Mouse (Mus musculus) hematopoietic stem cell, adult 5-6 weeks (primary cell): Measurements from ENCODE around the gene Meis1. TPM values are rescaled to one million over a fixed set of nuclear protein-coding genes. Genes with fewer than 3 reads are reported as not detected.

Source experiments
- ATAC-seq, 2 experiments: fragments of 125-278 bp in 1 of 2; replicated peaks in 1 of 2; 2 replicates each; pipeline ENCODE4 v1.8.0; 2016 to 2017; ENCODE audit warnings: inconsistent platforms in 2 of 2, mild to moderate bottlenecking in 2 of 2, moderate number of reproducible peaks in 2 of 2, low read depth in 1 of 2, moderate TSS enrichment in 1 of 2; ENCODE audit not compliant: low FRiP score in 2 of 2, poor library complexity in 2 of 2, severe bottlenecking in 2 of 2, insufficient read depth in 1 of 2, low TSS enrichment in 1 of 2
- total RNA-seq: library from RNA; stranded (forward); fragments of 172-1452, 232-1000 nt; gene quantifications from 2 replicates; pipeline ENCODE4 v1.2.3, GENCODE M21; 2017

The Meis1 gene
- total RNA-seq, 1 experiment from 2014 or later: 253 TPM

DNA sequence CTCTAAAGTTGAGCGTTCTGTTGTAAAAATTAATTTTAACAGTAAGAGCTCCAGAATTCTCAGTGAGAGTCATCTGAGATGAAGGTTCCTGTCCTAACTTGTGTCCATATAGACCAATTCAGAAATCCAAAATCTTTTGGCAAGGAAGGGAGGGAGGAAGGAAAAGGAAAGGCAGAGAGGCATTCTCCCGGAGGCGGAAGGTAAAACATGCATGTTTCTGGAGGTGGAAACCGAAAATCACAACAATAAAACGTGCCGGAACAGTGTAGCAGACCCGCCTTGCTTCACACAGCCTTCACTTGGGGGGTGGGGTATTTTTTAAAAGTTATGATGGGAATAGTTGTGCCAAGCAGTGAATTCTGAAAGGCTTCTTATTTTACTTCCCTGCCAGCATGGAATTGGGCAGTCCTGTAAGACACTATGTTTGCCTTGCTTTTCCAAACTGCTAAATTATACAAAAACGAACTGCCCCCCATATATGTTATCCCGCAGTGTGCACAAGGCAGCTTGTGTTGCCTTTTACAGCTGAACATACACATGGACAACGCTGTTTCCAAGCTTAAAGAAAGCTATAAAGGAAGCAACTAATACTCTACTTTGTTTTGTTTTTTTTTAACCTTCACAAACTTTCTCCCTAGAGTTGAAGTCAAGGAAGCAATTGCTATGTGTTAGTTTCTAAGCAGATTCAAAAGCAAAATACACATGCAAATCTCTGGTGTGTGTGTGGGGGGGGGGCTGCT lies 2.1 kb downstream of the Meis1 start:
- ATAC-seq: no peak

DNA sequence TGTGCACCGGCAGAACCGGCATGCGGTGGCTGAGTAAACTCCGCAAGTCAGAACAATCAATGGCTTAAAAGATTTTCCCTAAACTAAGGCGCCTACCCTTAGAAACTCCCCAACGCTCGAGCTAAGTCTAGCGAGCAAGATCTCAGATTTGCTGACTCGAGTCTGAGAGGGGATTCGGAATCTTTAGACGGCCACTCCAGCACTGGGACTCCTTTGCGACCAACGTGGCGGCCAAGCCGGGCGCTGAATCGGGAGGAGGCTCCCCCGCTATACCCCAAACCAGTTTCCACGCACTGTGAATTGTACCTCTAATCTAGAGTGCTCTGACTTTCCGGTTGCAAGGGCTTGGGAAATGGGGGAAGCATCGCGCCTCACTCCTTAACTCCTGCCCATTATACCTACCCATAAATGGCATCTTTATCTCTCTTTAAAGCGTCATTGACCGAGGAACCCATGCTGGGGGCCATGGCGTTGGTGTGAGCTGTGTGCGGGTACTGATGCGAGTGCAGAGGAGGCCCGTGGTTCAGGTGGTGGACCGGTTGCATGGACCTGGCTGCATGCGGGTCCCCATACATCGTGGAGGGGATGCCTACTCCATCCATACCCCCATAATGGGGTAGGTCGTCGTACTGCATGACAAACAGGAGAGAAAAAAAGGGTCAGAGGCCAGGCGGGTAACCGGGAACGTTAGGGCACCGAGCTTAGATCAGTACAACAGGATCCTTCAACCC lies 2.9 kb downstream of the Meis1 start:
- ATAC-seq: no peak

DNA sequence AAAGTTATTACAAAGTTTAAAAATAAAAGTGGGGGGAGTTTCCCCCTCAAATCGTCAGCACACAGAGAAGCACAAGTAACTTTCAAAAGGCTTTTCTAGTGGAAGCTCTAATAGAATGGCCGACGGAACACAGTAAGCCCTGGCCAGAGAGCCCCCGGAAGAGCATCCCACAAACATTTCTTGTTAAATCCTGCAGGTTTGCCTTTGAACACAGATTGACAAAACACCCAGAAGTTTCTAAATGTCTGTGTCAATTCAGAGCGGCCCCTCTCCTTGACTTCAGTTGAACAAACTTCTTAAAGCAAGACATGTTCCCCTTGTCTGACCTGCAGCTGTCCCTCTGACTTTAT lies 3.4 kb downstream of the Meis1 start:
- ATAC-seq: no peak

DNA sequence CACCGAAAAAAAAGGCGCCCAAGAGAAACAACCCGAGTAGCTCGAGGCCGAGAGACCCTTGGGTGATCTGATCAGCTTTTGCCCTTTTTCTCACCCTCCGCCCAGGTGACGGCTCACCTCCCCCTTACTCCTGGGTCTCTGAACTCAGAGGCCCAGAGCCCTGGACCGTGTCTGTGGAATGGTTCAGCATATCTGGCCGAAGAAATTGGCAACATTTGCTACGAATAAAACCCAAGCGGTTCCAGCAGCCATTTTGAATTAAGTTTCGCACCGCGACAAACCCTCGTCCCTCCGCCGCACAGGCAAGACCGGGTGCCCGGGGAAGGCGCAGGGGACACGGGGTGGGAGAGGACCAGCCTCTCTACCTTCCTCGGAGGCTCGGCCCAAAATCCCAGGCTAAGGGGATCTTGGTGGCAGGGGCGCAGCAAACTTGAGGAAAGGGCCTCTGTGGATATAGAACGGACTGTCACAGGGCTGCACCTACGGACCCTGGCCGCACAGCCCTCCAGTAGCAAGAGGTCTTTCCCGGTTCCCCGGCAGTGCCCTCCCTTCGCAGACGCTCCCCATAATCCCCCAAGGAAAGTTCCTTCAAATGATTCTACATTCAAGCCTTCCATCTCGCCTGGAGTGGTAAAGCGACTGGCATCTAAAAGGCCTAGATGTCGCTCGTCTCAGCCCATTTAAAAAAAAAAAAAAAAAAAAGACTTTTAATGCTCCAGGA lies 4.2 kb downstream of the Meis1 start:
- no peak for ATAC-seq

DNA sequence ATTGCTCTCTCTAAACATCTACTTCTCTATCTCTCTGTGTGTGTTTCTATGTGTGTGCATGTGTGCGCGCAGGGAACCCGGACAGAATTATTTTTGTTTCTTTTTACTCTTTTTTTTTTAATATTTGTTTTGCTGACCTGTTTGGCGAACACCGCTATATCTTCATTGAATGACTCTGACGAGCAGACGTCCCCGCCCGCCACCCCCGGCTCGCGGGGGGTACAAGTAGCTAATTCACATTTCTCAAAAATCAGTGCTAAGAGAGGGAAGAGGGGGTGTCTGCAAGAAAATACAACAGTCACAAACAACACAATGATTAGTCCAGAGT lies 4.7 kb downstream of the Meis1 start:
- ATAC-seq: no peak

DNA sequence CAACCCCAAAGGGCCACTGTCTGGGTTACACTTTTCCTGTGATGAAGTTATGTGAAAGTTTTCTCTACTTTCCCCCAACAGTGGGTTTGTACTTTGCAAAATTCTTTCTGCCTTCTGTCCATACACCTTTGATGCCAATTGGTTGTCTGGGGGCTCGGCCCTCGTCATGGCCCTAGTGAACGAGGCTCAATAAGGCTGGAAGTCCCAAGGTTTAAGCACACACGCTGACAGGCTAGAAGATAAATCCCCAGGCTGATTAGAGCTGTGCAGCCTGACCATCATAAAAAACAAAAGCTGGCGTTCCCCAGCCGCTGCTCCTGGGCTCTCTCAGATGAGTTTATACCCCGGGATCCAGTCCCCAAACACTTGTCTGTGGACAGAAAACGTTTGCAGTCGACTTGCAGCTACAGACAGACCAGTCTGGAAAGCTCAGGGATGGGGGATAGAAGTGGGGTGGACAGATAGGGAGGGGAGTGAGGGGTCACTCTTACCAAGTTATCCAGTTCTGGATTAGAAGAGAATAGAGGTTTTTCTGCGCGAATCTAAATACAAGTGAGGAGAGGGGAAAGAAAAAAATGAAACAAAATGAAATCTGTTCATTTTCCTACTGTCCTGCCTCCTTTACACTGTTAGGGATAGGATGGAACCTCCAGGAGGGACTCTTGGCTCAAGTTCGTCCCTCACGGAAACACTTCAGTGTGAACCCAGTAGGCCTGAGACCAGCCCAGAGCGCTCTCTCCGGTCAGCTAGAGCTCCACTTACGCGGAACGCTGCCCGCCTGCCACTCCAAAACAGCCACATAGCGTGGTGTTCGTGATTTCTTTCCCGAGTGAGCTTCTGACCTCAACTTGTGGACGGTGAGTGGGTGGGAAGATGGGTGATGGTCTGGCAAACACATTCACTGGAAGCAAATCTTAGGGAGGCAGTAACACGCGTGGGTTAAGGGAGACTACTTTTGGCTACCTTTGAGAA lies 5.4 kb downstream of the Meis1 start:
- no peak for ATAC-seq

DNA sequence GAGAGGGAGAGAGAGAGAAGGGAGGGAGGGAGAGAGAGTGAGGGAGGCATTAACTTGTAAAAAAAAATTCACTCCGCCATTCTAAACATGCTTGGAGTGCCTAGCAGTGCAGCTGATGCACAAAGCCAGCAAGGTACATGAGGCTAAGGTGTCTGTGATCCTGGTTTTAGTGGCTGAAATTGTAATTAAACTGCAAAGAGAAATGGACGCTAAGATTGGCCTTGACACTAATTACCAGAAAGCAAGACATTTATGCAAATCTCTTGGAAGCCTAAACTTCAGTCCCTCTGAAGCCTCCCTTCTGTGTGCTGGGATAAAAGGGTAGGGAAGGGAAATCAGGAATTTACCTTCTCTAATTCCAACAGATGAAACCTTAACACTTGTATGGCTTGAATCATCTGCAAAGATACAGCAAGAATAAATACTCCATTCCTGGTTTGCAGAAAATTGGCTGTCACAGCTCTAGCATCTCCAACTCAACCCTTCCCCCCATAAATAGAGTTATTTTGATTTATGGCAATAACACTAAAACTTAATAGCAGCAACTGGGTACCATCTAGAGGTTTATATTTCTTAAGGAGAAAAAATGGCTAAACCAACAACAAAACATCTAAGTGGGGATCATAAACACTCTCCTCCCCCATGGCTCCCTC lies 6.2 kb downstream of the Meis1 start:
- no peak for ATAC-seq

DNA sequence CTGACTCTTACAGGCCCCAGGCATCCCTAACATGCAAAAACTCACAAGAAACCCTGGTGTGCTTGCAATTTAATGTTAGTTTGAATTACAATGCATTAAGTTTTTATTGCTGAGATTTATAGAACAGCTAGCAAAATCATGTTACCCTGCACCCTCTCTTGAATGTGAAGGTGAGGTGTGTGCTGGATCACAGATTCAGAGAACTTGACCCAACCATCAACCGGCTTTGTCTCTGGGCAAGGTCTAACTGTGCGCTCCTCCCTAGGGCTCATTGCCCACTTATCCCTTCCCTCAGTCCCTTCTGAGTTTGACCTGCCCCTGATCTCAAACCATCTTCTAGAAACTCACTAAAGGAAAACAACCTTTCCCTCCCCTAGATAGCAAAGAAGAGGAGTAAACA lies 6.8 kb downstream of the Meis1 start:
- ATAC-seq: no peak

DNA sequence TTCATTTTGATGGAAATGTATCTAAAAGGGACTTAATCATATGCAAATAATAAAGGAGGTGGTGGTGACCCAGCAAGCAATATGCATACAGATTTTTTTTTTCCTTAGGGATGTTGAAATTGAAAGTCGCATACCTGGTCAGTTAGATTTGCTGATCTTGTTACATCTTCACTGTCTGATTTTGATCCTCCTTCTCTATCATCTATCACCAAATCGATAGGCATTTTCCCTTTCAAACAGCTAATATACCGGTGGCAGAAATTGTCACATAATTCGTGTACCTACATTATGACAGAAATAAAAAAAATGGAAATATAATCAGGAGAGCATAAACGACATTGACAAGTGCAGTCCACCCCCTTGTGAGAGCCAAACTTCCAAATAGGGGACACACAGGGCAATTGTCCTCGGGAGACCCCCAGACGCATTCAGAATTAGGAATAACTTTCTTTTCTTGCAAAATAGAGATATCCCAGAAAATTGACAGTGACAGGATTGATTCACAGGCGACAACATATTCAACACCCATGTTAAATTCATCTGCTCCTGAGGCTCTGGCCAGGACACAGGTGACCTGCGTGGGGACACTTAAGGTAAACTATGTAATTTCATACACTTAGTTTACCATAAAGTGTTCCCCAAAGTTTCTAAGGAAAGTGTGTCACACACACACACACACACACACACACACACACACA lies 7.5 kb downstream of the Meis1 start:
- no peak for ATAC-seq

DNA sequence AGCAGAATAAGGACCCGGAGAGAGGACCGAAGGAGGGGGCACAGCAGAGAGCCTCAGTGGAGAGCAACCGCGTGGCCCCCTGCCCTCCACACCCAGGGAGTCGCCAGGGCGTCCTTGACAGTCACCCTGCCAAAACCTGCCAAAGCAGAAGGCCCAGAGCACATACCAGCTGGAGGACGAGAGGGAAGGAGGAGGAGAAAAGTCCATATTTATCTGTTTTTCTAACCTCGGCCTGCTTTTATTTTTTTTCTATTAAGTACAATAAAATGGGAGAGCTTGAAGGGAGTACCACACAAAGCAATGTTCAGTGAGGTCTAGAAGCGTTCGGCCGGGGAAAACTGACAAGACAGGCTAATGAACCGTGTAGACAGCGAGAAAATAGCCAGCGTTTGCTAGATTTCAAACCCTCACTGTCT lies 8.4 kb downstream of the Meis1 start:
- no peak for ATAC-seq

DNA sequence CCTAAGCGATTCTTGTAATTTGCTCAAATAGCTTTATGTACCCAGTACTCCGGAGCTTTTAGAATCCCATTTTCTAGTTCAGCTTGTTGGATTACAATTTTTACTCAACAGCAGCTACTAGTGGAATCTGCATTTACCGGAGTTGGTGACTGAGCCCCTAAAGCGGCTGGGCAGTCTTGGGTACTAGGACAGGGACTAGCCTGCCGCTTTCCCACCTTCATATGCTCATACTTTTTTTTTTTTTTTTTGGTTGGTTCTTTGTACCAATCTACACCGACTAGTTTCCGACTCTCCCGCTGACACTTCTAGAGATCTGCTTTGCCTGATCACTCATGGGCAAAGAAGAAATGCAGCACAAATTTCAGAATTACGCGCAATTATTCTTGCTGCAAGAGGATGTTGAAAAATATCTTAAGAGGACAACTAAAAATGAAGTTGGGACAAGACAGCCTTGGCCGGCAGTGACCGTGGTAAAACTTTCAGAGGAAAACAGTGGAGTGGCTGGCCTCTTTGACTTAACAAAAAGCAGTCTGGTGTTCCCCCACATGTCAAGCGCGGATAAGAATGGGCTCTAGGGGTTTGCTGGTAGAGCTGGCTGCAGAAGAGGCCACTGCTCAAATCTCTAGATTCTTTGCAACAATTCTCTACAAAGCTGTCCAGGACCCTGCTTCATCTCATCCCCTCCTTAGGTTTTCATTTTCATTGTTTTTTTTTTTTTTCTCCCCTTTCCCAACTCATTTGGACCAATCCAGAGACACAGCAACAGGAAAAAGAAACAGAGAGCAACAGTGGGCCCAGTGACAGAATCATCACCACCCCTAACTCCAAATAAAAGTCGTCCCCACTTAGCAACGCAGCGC lies 9.0 kb downstream of the Meis1 start:
- ATAC-seq: no peak

DNA sequence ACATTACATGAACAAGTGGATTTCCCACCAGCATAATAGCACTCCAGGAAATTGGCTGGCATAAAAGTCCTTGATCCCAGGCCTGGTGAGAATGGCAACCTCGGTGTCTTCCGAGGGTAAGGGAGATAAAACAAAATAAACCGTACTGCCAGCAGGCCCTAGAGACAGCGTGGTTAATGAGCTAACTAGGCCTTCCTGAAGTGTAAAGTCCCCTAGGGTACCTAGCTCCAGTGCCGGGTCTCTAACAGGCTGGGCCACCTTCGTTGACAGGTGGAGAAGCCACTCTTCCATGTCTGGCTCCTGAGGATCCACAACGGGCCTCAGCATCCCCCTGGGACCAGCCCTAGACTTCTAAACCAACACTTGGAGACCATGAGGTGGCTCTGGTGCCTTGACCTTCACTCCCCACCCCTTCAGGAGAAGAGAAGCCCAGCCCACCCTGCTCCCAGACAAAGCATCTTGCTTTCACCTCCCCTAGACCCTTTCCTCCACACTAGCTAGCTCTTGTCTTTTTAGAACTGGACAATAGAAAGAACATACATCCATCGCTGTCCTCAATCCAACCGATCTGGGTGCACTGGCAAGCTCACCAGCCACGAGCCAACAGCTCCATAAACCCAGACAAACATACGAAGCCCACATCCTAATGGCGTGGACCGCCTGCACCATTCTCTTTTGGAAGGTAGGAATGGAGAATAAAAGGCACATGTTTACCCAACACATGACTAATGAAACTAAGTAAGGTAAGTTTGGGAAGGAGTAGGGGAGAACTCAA lies 10.0 kb downstream of the Meis1 start:
- no peak for ATAC-seq

DNA sequence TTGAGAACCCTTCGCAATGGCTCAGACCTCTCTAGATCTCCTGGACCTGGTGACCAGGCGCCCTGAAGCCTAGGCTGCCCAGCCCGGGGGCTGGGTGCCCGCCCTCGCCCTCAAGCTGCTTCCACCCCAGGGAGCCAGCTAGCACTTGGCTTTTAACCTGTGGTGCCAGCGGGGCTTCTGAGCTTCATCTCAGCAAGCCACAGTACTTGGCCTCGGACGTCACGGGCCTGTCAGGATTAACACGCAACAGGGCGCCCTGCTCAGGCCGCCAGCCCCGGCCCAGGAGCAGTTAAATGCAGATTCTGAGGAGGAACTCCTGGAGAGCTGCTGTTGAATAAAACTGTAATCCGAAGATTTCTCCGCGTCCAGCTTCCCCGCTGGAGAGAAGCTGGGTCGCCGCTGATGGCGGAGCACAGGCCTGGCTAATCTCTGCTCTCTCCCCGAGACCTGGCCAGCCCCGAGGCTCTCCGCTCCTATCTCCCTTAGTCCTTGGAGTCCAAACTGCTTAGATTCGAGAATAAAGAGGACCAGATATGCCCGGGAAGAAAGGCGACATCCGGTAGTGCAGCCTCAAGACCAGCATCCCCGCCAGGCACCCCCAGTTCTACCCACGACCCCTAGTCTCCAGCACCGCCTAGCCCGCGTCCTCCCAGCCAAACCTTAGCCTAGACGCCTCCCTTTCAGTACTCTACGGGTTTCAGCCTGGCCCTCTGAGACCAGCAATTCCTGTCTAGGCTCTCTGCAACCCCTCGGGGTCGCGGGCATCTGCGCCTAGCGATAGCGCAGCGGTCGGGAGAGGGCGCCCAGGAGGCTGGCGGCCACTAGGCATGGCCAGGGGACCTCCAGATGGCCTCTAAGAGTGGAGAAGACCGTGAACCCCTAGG lies 11.0 kb downstream of the Meis1 start:
- ATAC-seq: peak; percentile 54 to 57

DNA sequence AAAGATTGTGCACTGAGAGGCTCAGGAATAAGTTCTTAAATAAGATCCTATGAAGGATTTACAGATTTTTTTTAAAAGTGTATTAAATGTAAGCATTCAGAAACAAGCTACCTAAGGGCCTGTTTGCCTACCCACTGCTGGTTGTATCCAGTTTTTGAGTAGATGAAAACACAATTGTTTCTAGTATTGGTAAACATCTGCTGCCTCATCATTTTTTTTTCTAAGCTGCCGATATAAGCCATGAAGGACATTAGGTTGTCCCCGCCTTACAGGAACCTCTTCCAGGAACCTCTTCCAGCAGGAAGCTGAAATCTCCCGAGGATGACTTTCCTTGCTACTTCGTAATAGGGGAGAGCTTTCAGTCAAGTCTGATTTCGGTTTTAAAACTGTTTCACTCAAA lies 11.7 kb downstream of the Meis1 start:
- ATAC-seq: no peak
